Comparison of ENCODE assay signal across 13 mouse cellular contexts in genomic region chr10:71052208-71052607, GRCm38 (mm10).
DNase-seq lines count a peak whose midpoint lies in the region; ATAC-seq lines count a peak whose summit lies in the region.
"Had no signal": no experiment of that assay in that cellular context is flagged by ENCODE, and none has a peak within 500 bp of the region (broad histone marks: within the 10 kb centered on the region; RNA-seq: fewer than 3 reads in every experiment).

No protein-coding gene starts in this region.

- no peaks in the 10 kb centered on the region for H3K27me3 ChIP-seq in kidney, embryonic 15.5 days
- H3K27me3 ChIP-seq in heart, embryonic 14.5 days (ENCODE audit: control insufficient read depth, insufficient read depth, low read length) = no peaks in the 10 kb centered on the region
- no peaks in the 10 kb centered on the region for H3K27me3 ChIP-seq in stomach, embryonic 15.5 days (replicated peaks)
- H3K27me3 ChIP-seq: midbrain, embryonic 12.5 days; Patski had no signal

- H3K27ac ChIP-seq in kidney, embryonic 15.5 days = peak overlapping the region; percentile 56
- peak overlapping the region; percentile 15 to 55 for H3K27ac ChIP-seq in heart, embryonic 14.5 days (replicated peaks in 1 of 2; ENCODE audit: control insufficient read depth in 1 of 2, insufficient read depth in 1 of 2, low read depth in 2 of 2, low read length in 2 of 2)
- peak overlapping the region; percentile 12; the same call in 1 of the 2 replicates for H3K27ac ChIP-seq in stomach, embryonic 15.5 days
- H3K27ac ChIP-seq: midbrain, embryonic 12.5 days had no signal

- no peaks in the 10 kb centered on the region for H3K9me3 ChIP-seq in kidney, embryonic 15.5 days (replicated peaks)
- H3K9me3 ChIP-seq in heart, embryonic 14.5 days (ENCODE audit: control insufficient read depth, low read length) = no peaks in the 10 kb centered on the region
- no peaks in the 10 kb centered on the region for H3K9me3 ChIP-seq in stomach, embryonic 15.5 days
- H3K9me3 ChIP-seq: midbrain, embryonic 12.5 days had no signal

- H3K4me2 ChIP-seq in kidney, embryonic 15.5 days = no peak overlapping the region
- peak overlapping the region; percentile 35 for H3K4me2 ChIP-seq in heart, embryonic 14.5 days (ENCODE audit: low read length)
- H3K4me2 ChIP-seq in stomach, embryonic 15.5 days = no peak overlapping the region
- H3K4me2 ChIP-seq: midbrain, embryonic 12.5 days had no signal

- no peaks in the 10 kb centered on the region for H3K36me3 ChIP-seq in kidney, embryonic 15.5 days
- no peaks in the 10 kb centered on the region for H3K36me3 ChIP-seq in heart, embryonic 14.5 days (ENCODE audit: control insufficient read depth, insufficient read depth, low read length)
- no peaks in the 10 kb centered on the region for H3K36me3 ChIP-seq in stomach, embryonic 15.5 days
- H3K36me3 ChIP-seq: midbrain, embryonic 12.5 days had no signal

- no peak for ATAC-seq in kidney, embryonic 15.5 days (replicated peaks; ENCODE audit: low FRiP score)
- ATAC-seq in heart, embryonic 14.5 days (ENCODE audit: insufficient number of reproducible peaks, insufficient read depth, low FRiP score, low read depth) = peak; percentile 80
- peak; percentile 28; the same call in 1 of the 2 replicates for ATAC-seq in stomach, embryonic 15.5 days (ENCODE audit: insufficient read depth, low FRiP score, low read depth)
- ATAC-seq in megakaryocyte, adult 5-6 weeks (ENCODE audit: poor library complexity, severe bottlenecking) = no peak
- ATAC-seq: liver, postnatal 0 days; Patski had no signal

- no peak overlapping the region for H3K9ac ChIP-seq in kidney, embryonic 15.5 days
- H3K9ac ChIP-seq in heart, embryonic 14.5 days (ENCODE audit: low read length) = no peak overlapping the region
- no peak overlapping the region for H3K9ac ChIP-seq in stomach, embryonic 15.5 days
- H3K9ac ChIP-seq: liver, postnatal 0 days; midbrain, embryonic 12.5 days had no signal

- H3K4me3 ChIP-seq in kidney, embryonic 15.5 days (replicated peaks) = no peak overlapping the region
- no peak overlapping the region for H3K4me3 ChIP-seq in heart, embryonic 14.5 days (ENCODE audit: control insufficient read depth in 1 of 2, insufficient read depth in 1 of 2, low read depth in 1 of 2, low read length in 2 of 2)
- H3K4me3 ChIP-seq in stomach, embryonic 15.5 days (replicated peaks) = no peak overlapping the region
- H3K4me3 ChIP-seq: midbrain, embryonic 12.5 days had no signal

- DNase-seq in kidney, postnatal 14 days = no peak
- peak; percentile 4 for DNase-seq in ovary, adult 18-20 months (ENCODE audit: low spot score)
- DNase-seq in ovary, postnatal 10 days (ENCODE audit: low spot score) = no peak
- no peak for DNase-seq in natural killer cell, adult 2 months (ENCODE audit: low spot score in 2 of 2)
- DNase-seq: adrenal gland, adult 2 months; gastrocnemius, postnatal 10 days; liver, postnatal 0 days had no signal

- 61% methylated on average over 7 of the region's 7 CpGs for WGBS in kidney, embryonic 15.5 days
- 17% methylated on average over 7 of the region's 7 CpGs for WGBS in heart, embryonic 14.5 days
- WGBS in stomach, embryonic 15.5 days = 61% methylated on average over 7 of the region's 7 CpGs

- H3K4me1 ChIP-seq in kidney, embryonic 15.5 days = peaks cover 23% of the 10 kb centered on the region
- H3K4me1 ChIP-seq in heart, embryonic 14.5 days (ENCODE audit: control insufficient read depth in 2 of 2, insufficient read depth in 2 of 2, low read length in 2 of 2) = peaks cover 22 to 29% of the 10 kb centered on the region in 2 experiments
- H3K4me1 ChIP-seq in stomach, embryonic 15.5 days = no peaks in the 10 kb centered on the region
- H3K4me1 ChIP-seq: midbrain, embryonic 12.5 days had no signal

Comparison
In these comparisons a context has a peak if more than half of its experiments do, and no peak if none do; other contexts are left out.
1. ATAC-seq: peak in heart, embryonic 14.5 days (single experiment) and stomach, embryonic 15.5 days (single experiment); none in kidney, embryonic 15.5 days (single experiment) and megakaryocyte, adult 5-6 weeks (single experiment).
2. Peak in every context shown above with its lines, with median percentiles within 50 percentile points of each other: H3K27ac ChIP-seq.